ENCODE assay signal across 10 mouse cellular contexts in the genomic region with DNA sequence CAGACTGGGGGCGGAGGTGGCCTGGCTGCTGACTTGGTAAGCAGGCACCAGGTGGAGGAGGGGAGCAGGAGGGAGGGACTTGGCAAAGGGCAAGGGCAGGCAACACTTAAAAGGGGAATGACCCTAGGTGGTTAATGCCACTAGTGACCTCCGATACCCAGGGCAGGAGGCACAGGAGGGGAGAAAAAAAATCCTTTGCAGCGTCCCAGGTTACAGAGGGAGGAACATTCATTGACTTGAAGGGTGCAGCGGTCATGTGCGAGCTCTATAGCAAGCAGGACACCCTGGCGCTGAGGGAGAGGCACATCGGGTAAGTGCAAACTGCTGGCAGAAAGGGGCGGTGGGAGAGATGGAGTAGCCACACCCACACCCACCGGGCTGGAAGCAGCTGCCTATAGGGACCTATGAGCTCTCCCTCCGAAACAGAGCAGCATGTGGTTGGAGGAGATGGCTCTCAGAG. TPM values are rescaled to one million over a fixed set of nuclear protein-coding genes. Genes with fewer than 3 reads are reported as not detected.
DNase-seq lines count a peak whose midpoint lies in the region; ATAC-seq and TF ChIP-seq lines count a peak whose summit lies in the region.
"Had no signal": no experiment of that assay in that cellular context is flagged by ENCODE, and none has a peak within 500 bp of the region (broad histone marks: within the 10 kb centered on the region; RNA-seq: fewer than 3 reads in every experiment).

A gene (plus strand): TSS at position 10 of the 460 bp plus-strand sequence.

- WGBS in heart, embryonic 12.5 days, result 2% methylated on average over 10 of the region's 10 CpGs
- 6% methylated on average over 10 of the region's 10 CpGs for WGBS in hindbrain, postnatal 0 days
- WGBS in liver, embryonic 15.5 days (ENCODE audit: insufficient replicate concordance), result 5% methylated on average over 10 of the region's 10 CpGs

- intact Hi-C loops in gastrocnemius, postnatal 14 days (cut with DNase I; ENCODE audit: low total_unique reads), result no loop called here

- H3K9me3 ChIP-seq in heart, embryonic 12.5 days (replicated peaks), result no peaks in the 10 kb centered on the region
- no peaks in the 10 kb centered on the region for H3K9me3 ChIP-seq in hindbrain, postnatal 0 days (ENCODE audit: low read length)
- H3K9me3 ChIP-seq in liver, embryonic 15.5 days (replicated peaks), result no peaks in the 10 kb centered on the region

- peak; percentile 18; the same call in 1 of the 2 replicates for ATAC-seq in heart, embryonic 12.5 days (ENCODE audit: insufficient number of reproducible peaks, low FRiP score)
- ATAC-seq in hindbrain, postnatal 0 days, result 0 out of 2 replicates have a peak, but pooled peaks have one; percentile 35
- no peak for ATAC-seq in liver, embryonic 15.5 days (ENCODE audit: insufficient read depth)

- peak within 1 kb of the TSS; percentile 73 for H3K4me2 ChIP-seq in heart, embryonic 12.5 days
- peak within 1 kb of the TSS; percentile 49 for H3K4me2 ChIP-seq in hindbrain, postnatal 0 days (ENCODE audit: low read depth, low read length)
- H3K4me2 ChIP-seq in liver, embryonic 15.5 days, result peak within 1 kb of the TSS; percentile 37

- H3K36me3 ChIP-seq in heart, embryonic 12.5 days, result no peaks in the 10 kb centered on the region
- no peaks in the 10 kb centered on the region for H3K36me3 ChIP-seq in hindbrain, postnatal 0 days (ENCODE audit: insufficient read depth, low read length)
- no peaks in the 10 kb centered on the region for H3K36me3 ChIP-seq in liver, embryonic 15.5 days (replicated peaks)

- peaks cover 13% of the 10 kb centered on the region for H3K27me3 ChIP-seq in heart, embryonic 12.5 days (replicated peaks)
- no peaks in the 10 kb centered on the region for H3K27me3 ChIP-seq in hindbrain, postnatal 0 days (ENCODE audit: insufficient read depth, low read length)
- H3K27me3 ChIP-seq in liver, embryonic 15.5 days, result no peaks in the 10 kb centered on the region

- no peak for DNase-seq in heart, adult 8-10 months (ENCODE audit: low spot score)
- DNase-seq in embryo, embryonic 10.5 days (ENCODE audit: low spot score), result peak; percentile 63
- DNase-seq in hindbrain, postnatal 0 days (ENCODE audit: low spot score), result peak; percentile 8
- no peak for DNase-seq in c-Kit-positive CD71-positive TER-119-positive erythroid progenitor cells, embryonic 14.5 days (ENCODE audit: low spot score)
- DNase-seq in right cerebral cortex, postnatal 4 days, result no peak
- DNase-seq in gastrocnemius, postnatal 14 days, result no peak

- H3K9ac ChIP-seq in heart, embryonic 12.5 days, result 0 out of 2 replicates have a peak within 1 kb of the TSS, but pooled peaks have one; percentile 7
- H3K9ac ChIP-seq in hindbrain, postnatal 0 days (replicated peaks; ENCODE audit: low read length), result no peak within 1 kb of the TSS
- no peak within 1 kb of the TSS for H3K9ac ChIP-seq in liver, embryonic 15.5 days

- TF ChIP-seq CTCF in hindbrain, postnatal 0 days (IDR thresholded peaks at IDR 0.05; ENCODE audit: low read depth), result no peak

- no peak within 1 kb of the TSS for H3K27ac ChIP-seq in heart, embryonic 12.5 days (ENCODE audit: poor library complexity, severe bottlenecking)
- H3K27ac ChIP-seq in hindbrain, postnatal 0 days, result no peak within 1 kb of the TSS
- H3K27ac ChIP-seq in liver, embryonic 15.5 days (replicated peaks), result no peak within 1 kb of the TSS

- 0 out of 2 replicates have a peak, but pooled peaks cover 3% of the 10 kb centered on the region for H3K4me1 ChIP-seq in heart, embryonic 12.5 days (replicated peaks)
- no peaks in the 10 kb centered on the region for H3K4me1 ChIP-seq in hindbrain, postnatal 0 days (ENCODE audit: insufficient read depth, low read length)
- H3K4me1 ChIP-seq in liver, embryonic 15.5 days (replicated peaks), result no peaks in the 10 kb centered on the region; the same call in 1 of the 2 replicates

- peak within 1 kb of the TSS; percentile 28 for H3K4me3 ChIP-seq in heart, embryonic 12.5 days
- peak within 1 kb of the TSS; percentile 14; the same call in 1 of the 2 replicates for H3K4me3 ChIP-seq in hindbrain, postnatal 0 days (ENCODE audit: low read length)
- no peak within 1 kb of the TSS for H3K4me3 ChIP-seq in liver, embryonic 15.5 days (replicated peaks)
- H3K4me3 ChIP-seq: erythroblast, embryonic 14.5 days had no signal

RNA-seq across cellular contexts. Expression of the gene that starts here (rescaled TPM):
- polyA plus RNA-seq in heart, embryonic 12.5 days (2016; fragmentation: Nextera tagmentation; extraction: Ambion mirVana), result 0.09 TPM in 1 of 2 replicates, not detected in the other
- not detected for total RNA-seq in heart, adult 8-10 months (2022)
- total RNA-seq in hindbrain, postnatal 0 days (2014; rRNA removed), result not detected in 2 replicates
- 0.08 and 0.13 TPM in 2 replicates for polyA plus RNA-seq in hindbrain, postnatal 0 days (2015; fragmentation: Nextera tagmentation; extraction: Ambion mirVana)
- polyA plus RNA-seq in liver, embryonic 15.5 days (2015; fragmentation: Nextera tagmentation; extraction: Ambion mirVana), result 0.16 and 0.64 TPM in 2 replicates
- total RNA-seq in gastrocnemius, postnatal 14 days (2021), result not detected
- total RNA-seq: ES-E14 had no signal
- polyA plus RNA-seq: erythroblast, embryonic 14.5 days had no signal

Comparison
In these comparisons a context has a peak if more than half of its experiments do, and no peak if none do; other contexts are left out.
1. Peak in ATAC-seq, H3K4me3 ChIP-seq, H3K9ac ChIP-seq and H3K4me2 ChIP-seq in heart, embryonic 12.5 days; RNA of the gene not detected or under 1 TPM.
2. Peak in DNase-seq, ATAC-seq, H3K4me3 ChIP-seq and H3K4me2 ChIP-seq in hindbrain, postnatal 0 days; RNA of the gene not detected or under 1 TPM.